21 mouse cellular contexts compared by ENCODE assay signal in the genomic region with DNA sequence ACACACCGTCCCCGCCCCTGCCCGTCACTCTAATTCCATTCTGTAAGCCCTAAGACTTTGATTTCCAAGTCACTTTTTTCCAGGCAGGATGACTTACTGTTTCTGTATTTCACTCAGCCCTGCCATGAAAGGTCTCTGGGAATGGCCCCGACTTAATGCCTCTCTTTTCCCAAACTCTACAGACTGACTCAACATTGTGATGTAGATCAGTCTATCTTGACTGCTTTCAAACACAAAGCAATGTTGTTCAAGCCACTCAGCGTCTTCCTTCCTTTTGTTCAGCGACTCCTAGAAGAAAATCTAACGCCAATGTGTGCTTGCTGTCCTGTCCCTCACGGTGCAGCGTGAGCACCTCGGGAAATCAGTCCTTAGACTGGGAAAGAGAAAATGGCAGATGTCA.
A peak's percentile ranks its signal among the peaks of the same experiment; 100 is the strongest.
DNase-seq lines count a peak whose midpoint lies in the region; ATAC-seq and TF ChIP-seq lines count a peak whose summit lies in the region.
"Had no signal": no experiment of that assay in that cellular context is flagged by ENCODE, and none has a peak within 500 bp of the region (broad histone marks: within the 10 kb centered on the region; RNA-seq: fewer than 3 reads in every experiment).

No protein-coding gene starts in this region.

- H3K4me3 ChIP-seq in hindbrain, embryonic 10.5 days: no peak overlapping the region
- no peak overlapping the region for H3K4me3 ChIP-seq in hindbrain, embryonic 16.5 days (ENCODE audit: low read length)
- H3K4me3 ChIP-seq in midbrain, embryonic 12.5 days: no peak overlapping the region
- H3K4me3 ChIP-seq in midbrain, postnatal 0 days (ENCODE audit: low read depth, low read length): no peak overlapping the region
- H3K4me3 ChIP-seq in midbrain, embryonic 14.5 days (replicated peaks; ENCODE audit: low read depth, low read length): no peak overlapping the region
- H3K4me3 ChIP-seq in forebrain, embryonic 14.5 days (ENCODE audit: low read depth, low read length): no peak overlapping the region
- H3K4me3 ChIP-seq: embryonic facial prominence, embryonic 10.5 days; forebrain, embryonic 15.5 days; heart, embryonic 10.5 days had no signal

- TF ChIP-seq CTCF in midbrain, postnatal 0 days (IDR thresholded peaks at IDR 0.05): no peak

- WGBS in hindbrain, embryonic 10.5 days: 23% methylated on average over 10 of the region's 10 CpGs
- WGBS in hindbrain, embryonic 16.5 days: 30% methylated on average over 10 of the region's 10 CpGs
- 14% methylated on average over 10 of the region's 10 CpGs for WGBS in midbrain, embryonic 12.5 days
- 14% methylated on average over 10 of the region's 10 CpGs for WGBS in midbrain, postnatal 0 days
- WGBS in midbrain, embryonic 14.5 days: 7% methylated on average over 10 of the region's 10 CpGs
- 24% methylated on average over 10 of the region's 10 CpGs for WGBS in forebrain, embryonic 14.5 days

- H3K27me3 ChIP-seq in hindbrain, embryonic 10.5 days (ENCODE audit: insufficient read depth, poor library complexity, severe bottlenecking): no peaks in the 10 kb centered on the region
- H3K27me3 ChIP-seq in hindbrain, embryonic 16.5 days (replicated peaks; ENCODE audit: control insufficient read depth, insufficient read depth, low read length): no peaks in the 10 kb centered on the region
- H3K27me3 ChIP-seq in midbrain, embryonic 12.5 days: no peaks in the 10 kb centered on the region
- H3K27me3 ChIP-seq in midbrain, postnatal 0 days (ENCODE audit: insufficient read depth, low read length): no peaks in the 10 kb centered on the region
- no peaks in the 10 kb centered on the region for H3K27me3 ChIP-seq in midbrain, embryonic 14.5 days (ENCODE audit: control insufficient read depth, insufficient read depth, low read length)
- H3K27me3 ChIP-seq in forebrain, embryonic 14.5 days (replicated peaks; ENCODE audit: control insufficient read depth, insufficient read depth, low read length): no peaks in the 10 kb centered on the region
- H3K27me3 ChIP-seq: forebrain, embryonic 15.5 days had no signal

- H3K9ac ChIP-seq in hindbrain, embryonic 16.5 days (ENCODE audit: low read depth, low read length): no peak overlapping the region
- H3K9ac ChIP-seq in midbrain, embryonic 12.5 days (replicated peaks): no peak overlapping the region
- no peak overlapping the region for H3K9ac ChIP-seq in midbrain, postnatal 0 days (replicated peaks; ENCODE audit: low read length, poor library complexity, severe bottlenecking)
- no peak overlapping the region for H3K9ac ChIP-seq in midbrain, embryonic 14.5 days (replicated peaks; ENCODE audit: low read length)
- no peak overlapping the region for H3K9ac ChIP-seq in forebrain, embryonic 14.5 days (ENCODE audit: low read length)
- H3K9ac ChIP-seq: forebrain, embryonic 15.5 days; hindbrain, embryonic 14.5 days had no signal

- no peak overlapping the region for H3K27ac ChIP-seq in hindbrain, embryonic 10.5 days
- no peak overlapping the region for H3K27ac ChIP-seq in hindbrain, embryonic 16.5 days (ENCODE audit: low read depth, low read length)
- H3K27ac ChIP-seq in midbrain, embryonic 12.5 days (replicated peaks): no peak overlapping the region
- no peak overlapping the region for H3K27ac ChIP-seq in midbrain, postnatal 0 days (ENCODE audit: low read depth, low read length)
- no peak overlapping the region for H3K27ac ChIP-seq in midbrain, embryonic 14.5 days (replicated peaks; ENCODE audit: low read depth, low read length)
- no peak overlapping the region for H3K27ac ChIP-seq in forebrain, embryonic 14.5 days (ENCODE audit: low read depth, low read length)
- H3K27ac ChIP-seq: embryonic facial prominence, embryonic 10.5 days; forebrain, embryonic 15.5 days; heart, embryonic 10.5 days; hindbrain, embryonic 14.5 days had no signal

- H3K4me1 ChIP-seq in hindbrain, embryonic 10.5 days (replicated peaks): peaks cover 8% of the 10 kb centered on the region
- H3K4me1 ChIP-seq in hindbrain, embryonic 16.5 days (ENCODE audit: control insufficient read depth, insufficient read depth, low read depth, low read length): no peaks in the 10 kb centered on the region
- H3K4me1 ChIP-seq in midbrain, embryonic 12.5 days: peaks cover 5% of the 10 kb centered on the region; the same call in 1 of the 2 replicates
- no peaks in the 10 kb centered on the region for H3K4me1 ChIP-seq in midbrain, postnatal 0 days (ENCODE audit: insufficient read depth, low read length)
- H3K4me1 ChIP-seq in midbrain, embryonic 14.5 days (ENCODE audit: control insufficient read depth, insufficient read depth, low read length): peaks cover 4% of the 10 kb centered on the region; the same call in 1 of the 2 replicates
- no peaks in the 10 kb centered on the region for H3K4me1 ChIP-seq in forebrain, embryonic 14.5 days (ENCODE audit: control insufficient read depth, insufficient read depth, low read length)
- H3K4me1 ChIP-seq: embryonic facial prominence, embryonic 10.5 days; forebrain, embryonic 15.5 days; heart, embryonic 10.5 days had no signal

- no peak overlapping the region for H3K4me2 ChIP-seq in hindbrain, embryonic 16.5 days (ENCODE audit: low read length)
- H3K4me2 ChIP-seq in midbrain, embryonic 12.5 days (replicated peaks): no peak overlapping the region
- H3K4me2 ChIP-seq in midbrain, postnatal 0 days (ENCODE audit: low read depth, low read length, poor library complexity, severe bottlenecking): no peak overlapping the region
- no peak overlapping the region for H3K4me2 ChIP-seq in midbrain, embryonic 14.5 days (ENCODE audit: low read length)
- no peak overlapping the region for H3K4me2 ChIP-seq in forebrain, embryonic 14.5 days (ENCODE audit: low read length)
- H3K4me2 ChIP-seq: forebrain, embryonic 15.5 days; hindbrain, embryonic 14.5 days had no signal

- ATAC-seq in hindbrain, embryonic 16.5 days: no peak
- peak; percentile 62; the same call in 1 of the 2 replicates for ATAC-seq in midbrain, embryonic 12.5 days (ENCODE audit: low FRiP score, low read depth)
- no peak for ATAC-seq in midbrain, postnatal 0 days (ENCODE audit: low FRiP score)
- ATAC-seq in midbrain, embryonic 14.5 days (ENCODE audit: low FRiP score, low TSS enrichment): no peak
- ATAC-seq in forebrain, embryonic 14.5 days: no peak
- ATAC-seq: activated CD4-positive, CD25-positive, alpha-beta regulatory T cell, adult 4 months; forebrain, embryonic 15.5 days; inflammation-experienced regulatory T-cells, adult 6 months had no signal

- H3K36me3 ChIP-seq in hindbrain, embryonic 10.5 days: no peaks in the 10 kb centered on the region
- no peaks in the 10 kb centered on the region for H3K36me3 ChIP-seq in hindbrain, embryonic 16.5 days (ENCODE audit: control insufficient read depth, insufficient read depth, low read length)
- no peaks in the 10 kb centered on the region for H3K36me3 ChIP-seq in midbrain, embryonic 12.5 days
- no peaks in the 10 kb centered on the region for H3K36me3 ChIP-seq in midbrain, postnatal 0 days (ENCODE audit: insufficient read depth, low read length)
- H3K36me3 ChIP-seq in midbrain, embryonic 14.5 days (ENCODE audit: control insufficient read depth, insufficient read depth, low read length): no peaks in the 10 kb centered on the region
- no peaks in the 10 kb centered on the region for H3K36me3 ChIP-seq in forebrain, embryonic 14.5 days (ENCODE audit: control insufficient read depth, insufficient read depth, low read length)
- H3K36me3 ChIP-seq: embryonic facial prominence, embryonic 10.5 days; forebrain, embryonic 15.5 days; heart, embryonic 10.5 days had no signal

- peak; percentile 3 for DNase-seq in hindbrain, embryonic 10.5 days (ENCODE audit: low spot score)
- DNase-seq in midbrain, postnatal 0 days (ENCODE audit: low spot score): no peak
- peak; percentile 3 for DNase-seq in midbrain, embryonic 14.5 days
- no peak for DNase-seq in right cerebral cortex, postnatal 25 days
- DNase-seq in forebrain, embryonic 14.5 days (ENCODE audit: low spot score): no peak
- DNase-seq: adrenal gland, postnatal 14 days; cerebellum, adult 11-12 months; cerebellum, adult 9-10 months; cerebellum, postnatal 25 days; gastrocnemius, postnatal 10 days; heart, adult 18-20 months; heart, postnatal 10 days; heart, postnatal 4 days had no signal

- no peaks in the 10 kb centered on the region for H3K9me3 ChIP-seq in hindbrain, embryonic 10.5 days
- no peaks in the 10 kb centered on the region for H3K9me3 ChIP-seq in hindbrain, embryonic 16.5 days (ENCODE audit: control insufficient read depth, low read length)
- H3K9me3 ChIP-seq in midbrain, embryonic 12.5 days: no peaks in the 10 kb centered on the region
- H3K9me3 ChIP-seq in midbrain, postnatal 0 days (ENCODE audit: low read length): no peaks in the 10 kb centered on the region
- H3K9me3 ChIP-seq in midbrain, embryonic 14.5 days (ENCODE audit: control insufficient read depth, low read length): no peaks in the 10 kb centered on the region
- H3K9me3 ChIP-seq in forebrain, embryonic 14.5 days (replicated peaks; ENCODE audit: control insufficient read depth, low read length): no peaks in the 10 kb centered on the region
- H3K9me3 ChIP-seq: embryonic facial prominence, embryonic 10.5 days; forebrain, embryonic 15.5 days; heart, embryonic 10.5 days had no signal

Comparison
In these comparisons a context has a peak if more than half of its experiments do, and no peak if none do; other contexts are left out.
1. DNase-seq: peak in hindbrain, embryonic 10.5 days (single experiment) and midbrain, embryonic 14.5 days (single experiment); none in midbrain, postnatal 0 days (single experiment), right cerebral cortex, postnatal 25 days (single experiment) and forebrain, embryonic 14.5 days (single experiment).